Mouse (Mus musculus): ENCODE results near the gene Cacna1d. TPM values are rescaled to one million over a fixed set of nuclear protein-coding genes. Genes with fewer than 3 reads are reported as not detected.

Gene Cacna1d
- polyA plus RNA-seq, 1 experiment from 2014 or later = 8.2 TPM

- H3K9ac ChIP-seq (replicated peaks) = no peak overlapping the region
- H3K4me3 ChIP-seq = no peak overlapping the region
- 35% methylated on average over 9 of the region's 9 CpGs for WGBS
- no peak overlapping the region for H3K4me2 ChIP-seq (replicated peaks)
- H3K4me1 ChIP-seq = no peaks in the 10 kb centered on the region
- H3K27me3 ChIP-seq = no peaks in the 10 kb centered on the region
- H3K36me3 ChIP-seq = no peaks in the 10 kb centered on the region
- no peaks in the 10 kb centered on the region for H3K9me3 ChIP-seq
- ATAC-seq (replicated peaks) = no peak
- no peak overlapping the region for H3K27ac ChIP-seq (replicated peaks)
Observed at GRCm38 (mm10) chr14:30129378-30129777, 361.9 kb downstream of the Cacna1d start.

DNA sequence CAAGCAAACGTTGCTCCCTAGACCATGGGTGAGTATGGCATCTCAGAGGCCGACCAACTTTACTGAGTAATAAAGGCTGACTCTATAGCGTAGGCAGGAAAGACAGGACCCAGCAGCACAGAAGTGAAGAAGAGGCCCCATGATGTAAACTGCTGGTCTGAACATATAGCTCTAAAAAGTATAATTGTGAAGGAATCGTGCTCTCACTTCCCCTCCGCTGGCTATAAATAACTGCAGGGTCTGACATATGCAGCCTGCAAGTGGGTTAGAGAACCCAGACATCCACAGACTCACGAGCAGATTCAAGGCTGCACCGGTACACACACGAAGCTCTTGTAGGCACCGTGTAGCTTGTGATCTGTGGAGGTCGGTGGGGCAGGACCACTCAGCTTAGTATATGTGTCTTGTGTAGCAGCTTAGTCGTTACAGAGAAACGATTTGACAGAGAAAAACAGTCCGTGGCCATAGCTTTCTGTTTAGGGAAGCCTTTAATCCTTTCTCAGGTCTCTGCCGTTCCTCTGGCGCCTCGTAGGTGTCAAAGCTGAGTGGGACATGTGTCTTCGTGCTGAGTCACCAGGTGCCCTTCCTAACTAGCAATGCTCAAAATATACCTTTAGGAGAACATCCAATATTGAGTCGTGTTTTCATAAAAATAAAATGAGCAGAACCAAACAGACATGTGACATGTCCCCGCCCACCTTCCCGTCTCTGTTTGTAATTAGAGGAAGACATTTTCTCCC is 366.1 kb downstream of the Cacna1d start:
- Histone ChIP-seq H3K4me2 (replicated peaks) (no peak overlapping the region), H3K9ac (replicated peaks) (no peak overlapping the region), H3K9me3 (no peaks in the 10 kb centered on the region), H3K4me3 (no peak overlapping the region), H3K4me1 (no peaks in the 10 kb centered on the region), H3K27me3 (no peaks in the 10 kb centered on the region), H3K27ac (replicated peaks) (no peak overlapping the region), H3K36me3 (no peaks in the 10 kb centered on the region)
- no peak for ATAC-seq (replicated peaks)
- WGBS = 84% methylated on average over 20 of the region's 20 CpGs

- H3K27ac ChIP-seq (replicated peaks) = no peak overlapping the region
- H3K27me3 ChIP-seq = no peaks in the 10 kb centered on the region
- H3K4me1 ChIP-seq = no peaks in the 10 kb centered on the region
- no peaks in the 10 kb centered on the region for H3K36me3 ChIP-seq
- no peak overlapping the region for H3K9ac ChIP-seq (replicated peaks)
- no peak for ATAC-seq (replicated peaks)
- no peak overlapping the region for H3K4me3 ChIP-seq
- no peaks in the 10 kb centered on the region for H3K9me3 ChIP-seq
- H3K4me2 ChIP-seq (replicated peaks) = no peak overlapping the region
- 76% methylated on average over 5 of the region's 5 CpGs for WGBS
Observed at GRCm38 (mm10) chr14:30120023-30120422, 371.2 kb downstream of the Cacna1d start.

DNA sequence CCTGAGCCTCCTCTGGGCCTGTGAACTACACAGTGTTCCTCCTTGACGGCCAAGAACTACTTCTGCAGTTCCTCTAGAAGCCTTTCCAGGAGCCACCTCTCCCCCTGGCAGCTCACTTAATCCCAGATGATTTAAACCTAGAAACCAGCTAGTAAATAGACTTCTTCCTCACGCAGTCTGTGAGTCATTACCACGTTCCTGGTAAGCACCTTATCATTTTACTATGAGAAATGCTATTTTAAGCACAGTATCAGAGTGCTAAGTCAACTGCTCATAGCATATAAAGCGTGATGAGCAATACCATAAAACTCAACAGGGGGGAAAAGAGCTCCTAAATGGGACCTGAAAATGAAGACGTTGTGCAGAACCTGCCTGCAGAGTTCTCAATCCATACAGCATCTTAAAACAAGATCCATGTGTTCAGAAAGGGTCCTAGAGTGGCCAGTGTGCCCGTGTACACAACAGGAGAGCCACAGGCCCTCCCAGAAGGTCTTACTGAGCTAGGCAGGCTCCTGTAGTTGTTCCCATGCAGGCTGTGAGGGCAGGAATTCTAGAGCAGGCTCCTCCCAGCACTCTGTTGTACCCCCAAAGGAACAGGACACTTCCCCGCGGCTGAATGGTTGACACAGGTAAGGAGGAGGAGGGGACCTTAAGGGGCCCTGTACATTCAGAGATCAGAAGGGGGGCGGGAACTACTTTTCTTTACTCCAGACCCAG is 377.7 kb downstream of the Cacna1d start:
- no peaks in the 10 kb centered on the region for H3K4me1 ChIP-seq
- H3K9me3 ChIP-seq = no peaks in the 10 kb centered on the region
- no peaks in the 10 kb centered on the region for H3K36me3 ChIP-seq
- no peak overlapping the region for H3K9ac ChIP-seq (replicated peaks)
- no peak for ATAC-seq (replicated peaks)
- no peaks in the 10 kb centered on the region for H3K27me3 ChIP-seq
- 71% methylated on average over 9 of the region's 9 CpGs for WGBS
- H3K4me2 ChIP-seq (replicated peaks) = no peak overlapping the region
- no peak overlapping the region for H3K4me3 ChIP-seq
- no peak overlapping the region for H3K27ac ChIP-seq (replicated peaks)

- H3K4me2 ChIP-seq (replicated peaks) = no peak overlapping the region
- peaks cover 12% of the 10 kb centered on the region for H3K4me1 ChIP-seq
- no peaks in the 10 kb centered on the region for H3K36me3 ChIP-seq
- no peak overlapping the region for H3K9ac ChIP-seq (replicated peaks)
- no peak for ATAC-seq (replicated peaks)
- H3K4me3 ChIP-seq = no peak overlapping the region
- H3K27me3 ChIP-seq = no peaks in the 10 kb centered on the region
- no peaks in the 10 kb centered on the region for H3K9me3 ChIP-seq
- WGBS = 45% methylated on average over 2 of the region's 2 CpGs
- H3K27ac ChIP-seq (replicated peaks) = no peak overlapping the region
Observed at GRCm38 (mm10) chr14:30109079-30109478, 382.2 kb downstream of the Cacna1d start.

GRCm38 (mm10) chr14:30106550-30106949 is 384.7 kb downstream of the Cacna1d start:
- no peak for ATAC-seq (replicated peaks)
- H3K4me3 ChIP-seq = no peak overlapping the region
- WGBS = 83% methylated on average over 4 of the region's 4 CpGs

GRCm38 (mm10) chr14:30105551-30105950 is 385.7 kb downstream of the Cacna1d start:
- Histone ChIP-seq H3K4me1 (peaks cover 12% of the 10 kb centered on the region), H3K4me2 (replicated peaks) (no peak overlapping the region), H3K27ac (replicated peaks) (peak overlapping the region; percentile 77), H3K9ac (replicated peaks) (no peak overlapping the region), H3K9me3 (no peaks in the 10 kb centered on the region), H3K4me3 (no peak overlapping the region), H3K27me3 (no peaks in the 10 kb centered on the region), H3K36me3 (no peaks in the 10 kb centered on the region)
- 31% methylated on average over 6 of the region's 6 CpGs for WGBS
- ATAC-seq (replicated peaks) = peak; percentile 93

More at GRCm38 (mm10) chr14:30106550-30106949, 384.7 kb downstream of the Cacna1d start:
- no peaks in the 10 kb centered on the region for H3K27me3 ChIP-seq
- H3K9me3 ChIP-seq = no peaks in the 10 kb centered on the region
- H3K9ac ChIP-seq (replicated peaks) = no peak overlapping the region
- H3K36me3 ChIP-seq = no peaks in the 10 kb centered on the region
- H3K4me2 ChIP-seq (replicated peaks) = no peak overlapping the region
- no peak overlapping the region for H3K27ac ChIP-seq (replicated peaks)
- H3K4me1 ChIP-seq = peaks cover 12% of the 10 kb centered on the region

- WGBS = 75% methylated on average over 8 of the region's 8 CpGs
- no peak overlapping the region for H3K27ac ChIP-seq (replicated peaks)
- H3K4me2 ChIP-seq (replicated peaks) = no peak overlapping the region
- H3K4me3 ChIP-seq = no peak overlapping the region
- peaks cover 12% of the 10 kb centered on the region for H3K4me1 ChIP-seq
- no peaks in the 10 kb centered on the region for H3K36me3 ChIP-seq
- no peak overlapping the region for H3K9ac ChIP-seq (replicated peaks)
- no peaks in the 10 kb centered on the region for H3K9me3 ChIP-seq
- no peaks in the 10 kb centered on the region for H3K27me3 ChIP-seq
- no peak for ATAC-seq (replicated peaks)
Observed at GRCm38 (mm10) chr14:30103946-30104536, 387.2 kb downstream of the Cacna1d start.

GRCm38 (mm10) chr14:30097239-30097638 is 394.0 kb downstream of the Cacna1d start:
- H3K4me3 ChIP-seq = no peak overlapping the region
- H3K27ac ChIP-seq (replicated peaks) = no peak overlapping the region
- no peak overlapping the region for H3K9ac ChIP-seq (replicated peaks)
- H3K9me3 ChIP-seq = no peaks in the 10 kb centered on the region
- H3K4me2 ChIP-seq (replicated peaks) = no peak overlapping the region
- H3K27me3 ChIP-seq = no peaks in the 10 kb centered on the region
- no peak for ATAC-seq (replicated peaks)
- H3K36me3 ChIP-seq = peaks cover 12% of the 10 kb centered on the region; the same call in 1 of the 2 replicates
- WGBS = 65% methylated on average over 5 of the region's 5 CpGs
- H3K4me1 ChIP-seq = no peaks in the 10 kb centered on the region

DNA sequence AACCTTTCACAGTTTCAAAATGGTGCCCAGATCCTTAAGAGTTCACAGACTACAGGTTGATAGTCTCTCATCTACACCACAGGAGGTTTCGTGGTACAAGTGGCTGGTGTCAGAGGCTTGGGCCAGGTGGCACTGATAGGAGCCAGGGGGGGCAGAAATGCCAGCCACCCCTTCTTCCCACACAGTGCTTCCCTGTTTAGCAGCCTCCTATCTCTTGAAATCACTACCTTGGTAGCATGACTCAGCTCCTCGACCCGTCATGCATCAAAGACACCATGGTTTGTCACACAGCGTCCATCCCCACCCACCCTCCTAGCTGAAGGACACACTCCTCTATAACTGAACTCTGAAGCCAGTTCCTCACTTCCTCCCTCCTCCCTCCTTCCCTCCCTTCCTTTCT is 398.8 kb downstream of the Cacna1d start:
- no peak overlapping the region for H3K4me2 ChIP-seq (replicated peaks)
- H3K36me3 ChIP-seq = peaks cover 12% of the 10 kb centered on the region; the same call in 1 of the 2 replicates
- H3K9me3 ChIP-seq = no peaks in the 10 kb centered on the region
- 91% methylated on average over 4 of the region's 4 CpGs for WGBS
- no peaks in the 10 kb centered on the region for H3K4me1 ChIP-seq
- no peak overlapping the region for H3K9ac ChIP-seq (replicated peaks)
- H3K4me3 ChIP-seq = no peak overlapping the region
- H3K27me3 ChIP-seq = no peaks in the 10 kb centered on the region
- H3K27ac ChIP-seq (replicated peaks) = no peak overlapping the region
- ATAC-seq (replicated peaks) = no peak

- H3K4me1 ChIP-seq = no peaks in the 10 kb centered on the region
- no peaks in the 10 kb centered on the region for H3K27me3 ChIP-seq
- 79% methylated on average over 2 of the region's 2 CpGs for WGBS
- no peak overlapping the region for H3K4me2 ChIP-seq (replicated peaks)
- H3K9me3 ChIP-seq = no peaks in the 10 kb centered on the region
- no peak overlapping the region for H3K4me3 ChIP-seq
- no peak overlapping the region for H3K27ac ChIP-seq (replicated peaks)
- H3K36me3 ChIP-seq = peaks cover 10% of the 10 kb centered on the region; the same call in 1 of the 2 replicates
- H3K9ac ChIP-seq (replicated peaks) = no peak overlapping the region
- ATAC-seq (replicated peaks) = no peak
Observed at GRCm38 (mm10) chr14:30092021-30092420, 399.2 kb downstream of the Cacna1d start.

- Histone ChIP-seq H3K36me3 (no peaks in the 10 kb centered on the region; the same call in 1 of the 2 replicates), H3K9ac (replicated peaks) (no peak overlapping the region), H3K27ac (replicated peaks) (no peak overlapping the region), H3K27me3 (no peaks in the 10 kb centered on the region), H3K4me1 (no peaks in the 10 kb centered on the region), H3K4me3 (no peak overlapping the region), H3K4me2 (replicated peaks) (no peak overlapping the region), H3K9me3 (no peaks in the 10 kb centered on the region)
- no peak for ATAC-seq (replicated peaks)
- 92% methylated on average over 4 of the region's 4 CpGs for WGBS
Observed at GRCm38 (mm10) chr14:30079729-30080128, 411.5 kb downstream of the Cacna1d start.

All from forebrain, embryonic 15.5 days (tissue).